Mouse (Mus musculus) liver (tissue): Measurements from ENCODE around the gene Lrrc74a.
A peak's percentile ranks its signal among the peaks of the same experiment; 100 is the strongest.

Source experiments
- DNase-seq: peaks from one replicate; pipeline ENCODE4 v3.0.0-alpha.2; 2020; ENCODE audit warnings: mixed read lengths

Lrrc74a gene

GRCm38 (mm10) chr12:86804857-86805256 is 70.7 kb downstream of the Lrrc74a start:
- no peak for DNase-seq

DNA sequence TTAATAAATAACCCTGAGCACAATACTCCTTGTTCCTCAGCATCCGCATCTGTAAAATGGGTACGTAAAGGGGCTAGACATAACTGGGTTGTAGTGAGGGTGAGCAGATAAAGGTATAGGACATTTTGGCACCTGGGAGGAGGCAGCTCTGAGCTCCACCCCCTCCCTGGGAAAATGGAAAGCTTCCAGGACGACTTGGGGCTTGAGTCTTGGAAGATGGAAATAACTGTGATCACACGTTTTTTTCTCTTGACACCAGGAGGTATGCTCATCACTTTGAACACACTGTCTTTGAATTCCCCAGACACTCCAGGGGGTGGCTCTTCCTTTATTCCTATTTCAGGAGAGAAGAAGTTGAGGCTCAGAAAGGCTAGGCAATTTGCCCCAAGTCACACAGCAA is 71.1 kb downstream of the Lrrc74a start:
- DNase-seq = no peak

- DNase-seq = peak; percentile 49
Observed at GRCm38 (mm10) chr12:86806031-86806922, 72.1 kb downstream of the Lrrc74a start.

DNA sequence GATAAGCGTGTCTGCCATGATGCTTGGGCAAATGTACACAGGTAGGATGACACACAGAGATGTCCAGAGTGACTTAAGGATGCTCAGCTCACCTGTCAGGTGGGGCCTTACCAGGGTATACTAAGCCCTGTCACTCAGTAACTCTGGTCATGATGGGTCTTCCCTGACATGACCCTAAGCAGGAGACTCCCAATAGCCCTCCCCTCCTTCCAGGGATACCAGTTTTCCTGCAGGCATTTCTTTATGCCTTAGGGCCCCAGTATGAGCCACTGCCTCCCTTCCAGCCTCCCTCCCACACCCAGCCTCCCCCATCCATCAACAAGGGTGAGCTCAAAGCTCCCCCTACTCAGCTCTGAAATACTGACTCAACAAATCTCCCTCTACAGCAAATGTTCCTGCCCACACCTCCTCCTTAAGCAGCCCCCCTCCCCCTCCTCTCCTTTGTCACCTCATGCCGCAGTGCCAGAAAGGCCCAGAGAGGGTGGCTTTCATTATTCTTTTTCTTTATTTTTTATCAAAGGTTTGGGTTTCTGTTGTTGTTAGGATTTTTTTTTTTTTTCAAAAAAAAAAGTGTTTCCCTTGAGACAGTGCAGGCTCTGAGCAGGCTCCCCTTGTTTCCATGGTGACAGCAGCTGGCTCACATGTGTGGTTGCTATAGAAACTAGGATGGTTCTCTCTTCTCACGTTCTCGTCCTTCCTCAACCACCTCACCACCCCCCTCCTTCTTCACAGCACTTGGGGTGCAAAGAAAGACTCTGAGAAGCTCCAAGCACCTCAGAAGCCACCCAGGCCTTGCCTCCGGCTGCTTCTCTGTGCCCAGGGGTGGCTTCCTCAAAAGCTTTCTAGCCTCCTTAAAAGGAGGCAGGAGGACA is 73.0 kb downstream of the Lrrc74a start:
- no peak for DNase-seq

DNA sequence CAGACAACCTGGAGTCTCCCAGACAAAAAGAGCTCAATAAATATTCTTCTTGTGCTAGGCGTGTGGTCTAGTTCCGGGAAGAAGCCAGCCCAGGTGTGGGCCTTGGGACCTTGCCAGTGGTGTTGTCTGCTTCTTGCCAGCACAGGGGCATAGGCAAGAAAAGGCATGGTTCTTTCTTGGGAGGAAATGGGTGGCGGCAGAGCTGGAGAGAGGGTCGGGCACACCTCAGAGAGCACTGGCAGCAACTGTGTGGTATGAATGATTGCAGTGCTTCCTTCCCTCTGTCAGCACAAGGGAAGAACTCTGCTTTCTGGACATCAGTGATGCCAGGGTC is 73.6 kb downstream of the Lrrc74a start:
- DNase-seq = no peak

- no peak for DNase-seq
Observed at GRCm38 (mm10) chr12:86808856-86809255, 74.7 kb downstream of the Lrrc74a start.

GRCm38 (mm10) chr12:86810040-86810439 is 75.9 kb downstream of the Lrrc74a start:
- DNase-seq = no peak

DNA sequence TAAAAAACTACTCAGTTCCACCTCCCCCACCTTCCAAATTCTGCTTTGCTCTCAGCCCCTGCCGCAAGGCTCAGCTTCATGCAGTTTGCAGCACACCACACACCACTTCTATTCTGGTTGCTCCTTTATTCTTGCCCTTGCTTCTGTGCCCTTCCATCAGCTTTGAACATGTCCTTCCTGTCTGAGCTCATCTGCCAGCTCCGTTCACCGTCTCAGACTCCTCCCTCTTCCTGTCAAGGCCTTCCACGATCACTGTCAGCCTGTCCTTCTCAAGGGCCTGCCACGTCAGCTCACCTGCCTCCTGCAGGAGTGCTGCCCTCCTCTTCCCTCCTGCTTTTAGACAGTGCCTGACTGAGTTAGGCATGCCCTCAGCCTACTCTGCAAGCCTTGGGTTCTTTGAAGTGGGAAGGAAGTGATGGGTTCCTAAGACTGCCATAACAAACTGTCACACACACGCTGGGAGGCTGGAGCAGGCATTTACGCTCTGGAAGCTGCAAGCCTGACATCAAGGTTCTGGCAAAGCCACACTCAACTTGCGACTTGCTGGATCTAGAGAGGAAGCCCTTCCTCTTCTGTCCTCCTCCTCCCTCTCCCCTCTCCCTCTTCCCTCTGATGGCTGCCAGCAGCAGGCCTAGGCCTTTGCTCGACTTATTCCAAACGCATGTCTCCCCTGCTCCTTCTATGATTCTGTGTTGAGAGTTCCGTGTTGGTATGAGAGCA is 76.7 kb downstream of the Lrrc74a start:
- no peak for DNase-seq

- DNase-seq = no peak
Observed at GRCm38 (mm10) chr12:86812782-86813181, 78.6 kb downstream of the Lrrc74a start.
